Mouse (Mus musculus): ENCODE measurements around the gene Csnk2a1. TPM values are rescaled to one million over a fixed set of nuclear protein-coding genes. Genes with fewer than 3 reads are reported as not detected.

Gene Csnk2a1
- polyA plus RNA-seq, 1 experiment from 2014 or later: 97.9 TPM

- DNase-seq (ENCODE audit: low read depth, low spot score) (no peak), ATAC-seq (peak; percentile 51)
- no peak for TF ChIP-seq CTCF (IDR thresholded peaks at IDR 0.05)
- CTCF ChIA-PET: no interaction called here
- in situ Hi-C loops (cut with MboI; ENCODE audit: low pct_unique_long_range_greater_than_20kb): no loop called here
- no peaks in the 10 kb centered on the region for H3K27me3 ChIP-seq
- POLR2A ChIA-PET: interaction anchor here (1.3 kb wide), 1 partner anchor 15 kb away, joined by 3 read pairs; the partner anchor contains the start of gene Rbck1
Observed at GRCm38 (mm10) chr2:152317054-152317453, 90.4 kb downstream of the Csnk2a1 start.

DNA sequence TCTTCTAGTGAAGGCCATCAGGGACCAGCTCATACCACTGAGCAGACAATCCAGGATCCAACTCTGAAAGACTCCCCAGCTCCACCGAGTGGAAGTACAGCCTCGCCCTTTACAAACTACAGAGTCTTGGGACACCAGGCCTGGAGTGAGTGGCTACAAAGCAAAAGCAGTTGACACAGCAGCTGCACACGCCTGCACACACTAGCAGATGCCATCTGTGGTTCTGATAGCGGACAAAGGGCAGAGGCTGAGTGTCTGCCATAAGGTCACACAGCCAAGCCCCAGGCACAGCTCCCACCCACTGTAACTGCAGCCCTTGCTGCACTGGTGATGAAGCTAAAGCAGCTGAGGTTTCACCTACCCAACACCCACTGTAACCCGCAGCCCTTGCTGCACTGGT lies 94.9 kb downstream of the Csnk2a1 start:
- no peaks in the 10 kb centered on the region for H3K27me3 ChIP-seq
- ChIA-PET POLR2A (no interaction called here), CTCF (interaction anchor here (1.0 to 1.2 kb wide), 2 partner anchors 17 to 21 kb away, joined by 3 to 4 read pairs; no protein-coding TSS in a partner anchor)
- TF ChIP-seq CTCF (IDR thresholded peaks at IDR 0.05): no peak
- DNase-seq (ENCODE audit: low read depth, low spot score): no peak
- no peak for ATAC-seq
- in situ Hi-C loops (cut with MboI; ENCODE audit: low pct_unique_long_range_greater_than_20kb): no loop called here

- POLR2A ChIA-PET: no interaction called here
- no peak for ATAC-seq
- no peak for TF ChIP-seq CTCF (IDR thresholded peaks at IDR 0.05)
- no peaks in the 10 kb centered on the region for H3K27me3 ChIP-seq
- CTCF ChIA-PET: interaction anchor here (1.2 kb wide), 1 partner anchor 20 kb away, joined by 3 read pairs; no protein-coding TSS in a partner anchor
- DNase-seq (ENCODE audit: low read depth, low spot score): no peak
- in situ Hi-C loops (cut with MboI; ENCODE audit: low pct_unique_long_range_greater_than_20kb): no loop called here
Observed at GRCm38 (mm10) chr2:152322198-152322597, 95.6 kb downstream of the Csnk2a1 start.

- ChIA-PET CTCF (no interaction called here), POLR2A (no interaction called here)
- no peak for TF ChIP-seq CTCF (IDR thresholded peaks at IDR 0.05)
- no peaks in the 10 kb centered on the region for H3K27me3 ChIP-seq
- no peak for ATAC-seq
- DNase-seq (ENCODE audit: low read depth, low spot score): no peak
- in situ Hi-C loops (cut with MboI; ENCODE audit: low pct_unique_long_range_greater_than_20kb): no loop called here
Observed at GRCm38 (mm10) chr2:152323971-152324370, 97.3 kb downstream of the Csnk2a1 start.

- no peak for ATAC-seq
- TF ChIP-seq CTCF (IDR thresholded peaks at IDR 0.05): no peak
- ChIA-PET CTCF (interaction anchor here (1.4 kb wide), 1 partner anchor 14 kb away, joined by 3 read pairs; no protein-coding TSS in a partner anchor), POLR2A (interaction anchor here (0.6 kb wide), 1 partner anchor 1282 kb away, joined by 4 read pairs; no protein-coding TSS in a partner anchor)
- DNase-seq (ENCODE audit: low read depth, low spot score): no peak
- no peaks in the 10 kb centered on the region for H3K27me3 ChIP-seq
- in situ Hi-C loops (cut with MboI; ENCODE audit: low pct_unique_long_range_greater_than_20kb): loop anchor here (25.0 kb wide), 1 partner anchor 413 kb away; the partner anchor contains the start of gene Angpt4
Observed at GRCm38 (mm10) chr2:152324842-152325241, 98.2 kb downstream of the Csnk2a1 start.

GRCm38 (mm10) chr2:152326157-152326556 lies 99.5 kb downstream of the Csnk2a1 start:
- no peak for TF ChIP-seq CTCF (IDR thresholded peaks at IDR 0.05)
- in situ Hi-C loops (cut with MboI; ENCODE audit: low pct_unique_long_range_greater_than_20kb): loop anchor here (25.0 kb wide), 1 partner anchor 414 kb away; the partner anchor contains the start of gene Angpt4
- ATAC-seq (no peak), DNase-seq (ENCODE audit: low read depth, low spot score) (no peak)
- POLR2A ChIA-PET: no interaction called here
- no peaks in the 10 kb centered on the region for H3K27me3 ChIP-seq
- CTCF ChIA-PET: interaction anchor here (1.2 to 1.4 kb wide), 2 partner anchors 15 kb away, joined by 3 read pairs; no protein-coding TSS in a partner anchor

DNA sequence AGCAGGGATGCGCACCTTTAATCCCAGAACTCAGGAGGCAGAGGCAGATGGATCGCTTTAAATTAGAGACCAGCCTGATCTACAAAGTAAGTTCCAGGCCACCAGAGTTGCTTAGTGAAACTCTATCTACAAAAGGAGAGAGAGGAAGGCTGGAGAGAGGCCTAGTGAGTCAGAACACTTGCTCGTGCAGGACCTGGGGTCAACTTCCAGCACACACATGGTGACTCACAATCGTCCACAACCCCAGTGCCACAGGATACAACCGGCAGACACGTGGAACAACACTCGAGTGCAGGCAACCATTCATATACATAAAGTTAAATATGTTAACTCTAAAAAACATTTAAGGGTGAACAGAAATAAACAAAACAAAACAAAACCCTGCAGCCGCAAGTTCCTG lies 100.0 kb downstream of the Csnk2a1 start:
- DNase-seq (ENCODE audit: low read depth, low spot score) (no peak), ATAC-seq (peak; percentile 61)
- in situ Hi-C loops (cut with MboI; ENCODE audit: low pct_unique_long_range_greater_than_20kb): loop anchor here (25.0 kb wide), 1 partner anchor 414 kb away; the partner anchor contains the start of gene Angpt4
- ChIA-PET POLR2A (no interaction called here), CTCF (interaction anchor here (1.2 kb wide), 1 partner anchor 14 kb away, joined by 3 read pairs; no protein-coding TSS in a partner anchor)
- H3K27me3 ChIP-seq: no peaks in the 10 kb centered on the region
- TF ChIP-seq CTCF (IDR thresholded peaks at IDR 0.05): no peak

DNA sequence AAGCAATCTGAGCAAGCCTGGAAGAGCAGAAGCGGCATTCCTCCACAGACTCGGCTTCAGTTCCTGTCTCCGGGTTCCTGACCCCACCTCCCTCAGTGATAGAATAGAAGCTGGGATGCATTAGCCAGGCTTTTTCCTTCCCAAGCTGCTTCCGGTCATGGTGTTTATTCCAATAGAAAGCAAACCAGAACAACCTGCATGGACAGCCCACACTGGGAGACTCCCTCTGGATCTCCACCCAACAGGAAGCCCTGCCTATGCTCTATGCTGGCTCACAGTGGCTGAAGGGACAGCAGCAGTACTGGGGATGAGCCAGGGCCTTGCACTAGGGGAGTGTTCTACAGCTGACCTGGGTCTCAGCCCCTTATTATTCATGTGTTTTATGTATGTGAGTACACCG lies 101.3 kb downstream of the Csnk2a1 start:
- no peak for ATAC-seq
- CTCF ChIA-PET: interaction anchor here (1.2 kb wide), 1 partner anchor 20 kb away, joined by 3 read pairs; no protein-coding TSS in a partner anchor
- POLR2A ChIA-PET: interaction anchor here (0.9 kb wide), 1 partner anchor 12 kb away, joined by 3 read pairs; no protein-coding TSS in a partner anchor
- no peak for TF ChIP-seq CTCF (IDR thresholded peaks at IDR 0.05)
- in situ Hi-C loops (cut with MboI; ENCODE audit: low pct_unique_long_range_greater_than_20kb): loop anchor here (25.0 kb wide), 1 partner anchor 416 kb away; the partner anchor contains the start of gene Angpt4
- H3K27me3 ChIP-seq: no peaks in the 10 kb centered on the region
- no peak for DNase-seq (ENCODE audit: low read depth, low spot score)

GRCm38 (mm10) chr2:152330858-152331423 lies 104.3 kb downstream of the Csnk2a1 start:
- ChIA-PET POLR2A (interaction anchor here (0.6 kb wide), 1 partner anchor 105 kb away, joined by 3 read pairs; no protein-coding TSS in a partner anchor), CTCF (interaction anchor here (1.0 to 2.4 kb wide), 2 partner anchors 12 to 13 kb away, joined by 3 to 7 read pairs; partner anchors contain the start of gene Trib3)
- DNase-seq (ENCODE audit: low read depth, low spot score): no peak
- no peak for TF ChIP-seq CTCF (IDR thresholded peaks at IDR 0.05)
- ATAC-seq: no peak
- no peaks in the 10 kb centered on the region for H3K27me3 ChIP-seq
- in situ Hi-C loops (cut with MboI; ENCODE audit: low pct_unique_long_range_greater_than_20kb): loop anchor here (25.0 kb wide), 1 partner anchor 419 kb away; the partner anchor contains the start of gene Angpt4

Other genes with a start within 250 kb of the Csnk2a1 start
- 34.6 TPM for gene Fam110a, start 246.6 kb upstream of the Csnk2a1 start, polyA plus RNA-seq (2021)
- 0.03 TPM for gene Slc52a3, start 230.3 kb upstream of the Csnk2a1 start, polyA plus RNA-seq (2021)
- gene Scrt2, start 145.3 kb upstream of the Csnk2a1 start, polyA plus RNA-seq (2021): not detected
- 72.3 TPM for gene Srxn1, start 121.3 kb upstream of the Csnk2a1 start, polyA plus RNA-seq (2021)
- not detected for gene Tcf15, start 83.3 kb upstream of the Csnk2a1 start, polyA plus RNA-seq (2021)
- 71.4 TPM for gene Tbc1d20, start 67.0 kb downstream of the Csnk2a1 start, polyA plus RNA-seq (2021)
- 101 TPM for gene Rbck1, start 105.8 kb downstream of the Csnk2a1 start, polyA plus RNA-seq (2021)
- gene Trib3, start 117.2 kb downstream of the Csnk2a1 start, polyA plus RNA-seq (2021): 19.6 TPM
- not detected for gene Nrsn2, start 149.8 kb downstream of the Csnk2a1 start, polyA plus RNA-seq (2021)
- 19.6 TPM for gene Sox12, start 171.2 kb downstream of the Csnk2a1 start, polyA plus RNA-seq (2021)
- gene Zcchc3, start 188.2 kb downstream of the Csnk2a1 start, polyA plus RNA-seq (2021): 2.6 TPM
- 0.06 TPM for gene 6820408C15Rik, start 188.7 kb downstream of the Csnk2a1 start, polyA plus RNA-seq (2021)
- not detected for gene Defb23, start 237.8 kb downstream of the Csnk2a1 start, polyA plus RNA-seq (2021)